Mouse (Mus musculus) ES-Bruce4 (cell line): ENCODE data around the gene Dnajb13. TPM values are rescaled to one million over a fixed set of nuclear protein-coding genes. Genes with fewer than 3 reads are reported as not detected.

Experiments used
- H3K27ac ChIP-seq: 2 replicates; pipeline ENCODE4 v1.5.1; 2012; ENCODE audit warnings: low read length, inconsistent platforms; ENCODE audit not compliant: insufficient read depth
- H3K27me3 ChIP-seq: 2 replicates; pipeline ENCODE4 v1.6.1; 2012; ENCODE audit warnings: mild to moderate bottlenecking, low read length, inconsistent platforms; ENCODE audit not compliant: control insufficient read depth, poor library complexity, insufficient read depth, severe bottlenecking
- H3K36me3 ChIP-seq: 2 replicates; pipeline ENCODE4 v1.6.1; 2012; ENCODE audit warnings: inconsistent platforms, mild to moderate bottlenecking, low read length, moderate library complexity; ENCODE audit not compliant: control insufficient read depth, poor library complexity, insufficient read depth, severe bottlenecking
- H3K4me1 ChIP-seq: one replicate; pipeline ENCODE4 v1.8.1; 2011; ENCODE audit warnings: low read length; ENCODE audit not compliant: control insufficient read depth, insufficient read depth
- H3K4me3 ChIP-seq: 2 replicates; pipeline ENCODE4 v1.5.1; 2011; ENCODE audit warnings: low read depth, mild to moderate bottlenecking, low read length
- H3K9ac ChIP-seq: 2 replicates; pipeline ENCODE4 v1.6.1; 2012; ENCODE audit warnings: low read depth, mild to moderate bottlenecking, inconsistent platforms; ENCODE audit not compliant: poor library complexity, severe bottlenecking
- H3K9me3 ChIP-seq: replicated peaks from 2 replicates; pipeline ENCODE4 v1.6.1; 2012; ENCODE audit warnings: mild to moderate bottlenecking, low read length, inconsistent platforms; ENCODE audit not compliant: control insufficient read depth, poor library complexity, insufficient read depth, severe bottlenecking
- CTCF ChIP-seq: IDR thresholded peaks from one replicate; pipeline ENCODE4 v1.8.1; 2011; ENCODE audit warnings: low read depth, low read length
- EP300 ChIP-seq: IDR thresholded peaks from 2 replicates; pipeline ENCODE4 v1.6.1; 2011; ENCODE audit warnings: low read depth, low read length; ENCODE audit not compliant: insufficient read depth
- POLR2A ChIP-seq: IDR thresholded peaks from one replicate; pipeline ENCODE4 v1.8.1; 2011; ENCODE audit warnings: low read length; ENCODE audit not compliant: insufficient read depth
- polyA plus RNA-seq: library from polyadenylated mRNA; stranded (reverse); fragments of >200 nt; gene quantifications from 2 replicates; pipeline ENCODE4 v1.2.4, GENCODE M21; 2011; ENCODE audit warnings: low read depth; ENCODE audit not compliant: missing spikeins, insufficient read depth, insufficient read length

Gene Dnajb13
- polyA plus RNA-seq, 1 experiment = 0.39 TPM

GRCm38 (mm10) chr7:100500276-100500977 is 14.3 kb downstream of the Dnajb13 start:
- no peak for TF ChIP-seq POLR2A
- TF ChIP-seq CTCF = no peak
- TF ChIP-seq EP300 = no peak
- H3K4me1 ChIP-seq = peaks cover 13% of the 10 kb centered on the region

DNA sequence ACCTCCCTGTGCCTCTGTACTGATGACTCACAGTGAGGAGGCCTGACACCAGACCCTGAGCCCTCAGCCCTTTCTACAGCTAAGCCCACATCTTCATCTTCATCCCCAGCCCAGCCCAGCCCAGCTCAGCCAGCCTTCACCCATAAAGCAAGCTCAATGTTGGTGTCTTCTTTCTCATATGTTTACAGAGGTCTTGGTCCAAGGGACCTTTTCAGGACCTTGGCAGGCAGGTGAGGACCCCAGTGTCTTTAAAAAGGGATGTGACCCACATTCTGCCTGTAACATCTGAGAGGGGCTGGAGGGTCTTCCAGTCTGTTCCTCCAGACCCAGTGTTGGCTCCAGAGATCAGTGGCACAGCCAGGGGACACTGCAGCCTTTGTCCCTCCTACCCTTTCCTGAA is 15.3 kb downstream of the Dnajb13 start:
- no peak overlapping the region for H3K27ac ChIP-seq
- H3K9me3 ChIP-seq = no peaks in the 10 kb centered on the region
- peaks cover 19% of the 10 kb centered on the region for H3K36me3 ChIP-seq
- H3K27me3 ChIP-seq = no peaks in the 10 kb centered on the region
- no peak for TF ChIP-seq CTCF
- no peak for TF ChIP-seq POLR2A
- no peak for TF ChIP-seq EP300
- no peak overlapping the region for H3K9ac ChIP-seq
- H3K4me3 ChIP-seq = no peak overlapping the region
- peaks cover 13% of the 10 kb centered on the region for H3K4me1 ChIP-seq

More at GRCm38 (mm10) chr7:100500276-100500977, 14.3 kb downstream of the Dnajb13 start:
- Histone ChIP-seq H3K9ac (no peak overlapping the region), H3K36me3 (peaks cover 19% of the 10 kb centered on the region), H3K9me3 (no peaks in the 10 kb centered on the region), H3K4me3 (no peak overlapping the region), H3K27me3 (no peaks in the 10 kb centered on the region), H3K27ac (peak overlapping the region; percentile 80)

- no peak for TF ChIP-seq POLR2A
- no peak for TF ChIP-seq CTCF
- TF ChIP-seq EP300 = no peak
- peaks cover 12% of the 10 kb centered on the region for H3K4me1 ChIP-seq
- no peak overlapping the region for H3K9ac ChIP-seq
- H3K27me3 ChIP-seq = no peaks in the 10 kb centered on the region
- no peak overlapping the region for H3K4me3 ChIP-seq
- peaks cover 19% of the 10 kb centered on the region for H3K36me3 ChIP-seq
- H3K27ac ChIP-seq = no peak overlapping the region
- no peaks in the 10 kb centered on the region for H3K9me3 ChIP-seq
Measured at GRCm38 (mm10) chr7:100497982-100498381, 16.8 kb downstream of the Dnajb13 start.

DNA sequence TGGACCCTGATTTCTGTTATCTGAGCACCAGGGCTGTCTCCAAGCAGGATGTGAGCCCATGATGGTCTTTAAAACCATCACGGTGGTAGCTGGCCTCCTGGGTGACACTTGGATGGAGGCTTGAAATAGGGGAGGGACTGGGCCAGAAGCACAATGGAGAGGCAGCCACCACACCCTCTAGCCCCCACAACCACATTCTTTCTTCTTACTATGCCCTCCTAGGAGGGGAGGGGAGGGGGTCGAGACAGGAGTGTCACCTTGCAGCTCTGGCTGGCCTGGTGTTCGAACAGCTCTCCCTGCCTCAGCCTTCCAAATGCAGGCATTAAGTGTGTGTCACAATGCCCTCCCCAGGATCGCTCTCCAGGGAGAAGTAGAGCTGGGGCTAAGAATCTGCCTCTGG is 17.4 kb downstream of the Dnajb13 start:
- no peaks in the 10 kb centered on the region for H3K27me3 ChIP-seq
- H3K27ac ChIP-seq = peak overlapping the region; percentile 37
- H3K4me1 ChIP-seq = peaks cover 6% of the 10 kb centered on the region
- no peak for TF ChIP-seq CTCF
- TF ChIP-seq POLR2A = no peak
- peak; percentile 63; the same call in 1 of the 2 replicates for TF ChIP-seq EP300
- H3K9ac ChIP-seq = no peak overlapping the region
- no peak overlapping the region for H3K4me3 ChIP-seq
- H3K36me3 ChIP-seq = peaks cover 19% of the 10 kb centered on the region
- no peaks in the 10 kb centered on the region for H3K9me3 ChIP-seq

GRCm38 (mm10) chr7:100496791-100497190 is 18.0 kb downstream of the Dnajb13 start:
- no peaks in the 10 kb centered on the region for H3K27me3 ChIP-seq
- H3K9me3 ChIP-seq = no peaks in the 10 kb centered on the region
- no peak overlapping the region for H3K4me3 ChIP-seq
- H3K27ac ChIP-seq = peak overlapping the region; percentile 3; the same call in 1 of the 2 replicates
- peaks cover 6% of the 10 kb centered on the region for H3K4me1 ChIP-seq
- H3K9ac ChIP-seq = 0 out of 2 replicates have a peak overlapping the region, but pooled peaks have one; percentile 1
- H3K36me3 ChIP-seq = peaks cover 19% of the 10 kb centered on the region
- TF ChIP-seq EP300 (no peak), CTCF (no peak), POLR2A (no peak)

DNA sequence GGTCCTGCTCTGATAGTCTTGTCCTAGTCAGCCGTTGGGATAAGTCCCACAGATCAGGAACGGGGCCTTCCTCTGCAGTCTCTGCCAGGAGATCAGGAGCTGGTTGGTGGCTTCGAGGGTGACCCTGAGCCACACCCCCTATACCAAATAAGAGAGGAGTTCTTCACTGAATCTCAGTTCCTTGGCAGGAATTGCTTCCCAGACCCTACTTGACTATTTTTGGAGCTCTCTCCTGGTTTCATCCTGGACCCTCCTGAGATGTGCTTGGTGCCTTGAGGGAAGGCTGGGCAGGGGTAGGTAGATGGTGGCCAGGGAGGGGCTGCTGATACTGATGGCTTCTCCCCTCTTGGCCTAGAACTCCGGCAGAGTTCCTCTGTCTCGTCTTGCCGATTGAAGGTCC is 18.4 kb downstream of the Dnajb13 start:
- peaks cover 6% of the 10 kb centered on the region for H3K4me1 ChIP-seq
- H3K9ac ChIP-seq = peak overlapping the region; percentile 15
- H3K9me3 ChIP-seq = no peaks in the 10 kb centered on the region
- TF ChIP-seq CTCF (no peak), POLR2A (no peak), EP300 (no peak)
- H3K36me3 ChIP-seq = peaks cover 19% of the 10 kb centered on the region
- H3K4me3 ChIP-seq = no peak overlapping the region
- no peaks in the 10 kb centered on the region for H3K27me3 ChIP-seq
- peak overlapping the region; percentile 70 for H3K27ac ChIP-seq
